Mouse (Mus musculus): ENCODE data around the gene Zfp692. TPM values are rescaled to one million over a fixed set of nuclear protein-coding genes. Genes with fewer than 3 reads are reported as not detected.
"Not testable (repeated sequence)": the region's sequence is repeated elsewhere in the genome, so short reads cannot be mapped to it uniquely, and the experiment has no call there.

The Zfp692 gene
- polyA plus RNA-seq, 1 experiment from 2014 or later, result 14.2 TPM

GRCm38 (mm10) chr11:58353709-58354108, 46.8 kb downstream of the Zfp692 start:
- no peaks in the 10 kb centered on the region for H3K36me3 ChIP-seq (ENCODE audit: control insufficient read depth, insufficient read depth, low read length)
- no peak overlapping the region for H3K9ac ChIP-seq (ENCODE audit: low read depth, low read length)
- DNase-seq (ENCODE audit: low spot score) (no peak), ATAC-seq (ENCODE audit: low read depth) (no peak)
- no peaks in the 10 kb centered on the region for H3K4me1 ChIP-seq (ENCODE audit: control insufficient read depth, insufficient read depth, low read length)
- 72% methylated on average over 3 of the region's 3 CpGs for WGBS
- H3K27me3 ChIP-seq (replicated peaks; ENCODE audit: control insufficient read depth, insufficient read depth, low read length), result no peaks in the 10 kb centered on the region
- no peak overlapping the region for H3K27ac ChIP-seq (replicated peaks; ENCODE audit: low read depth, low read length)
- peaks cover 3% of the 10 kb centered on the region; the same call in 1 of the 2 replicates for H3K9me3 ChIP-seq (ENCODE audit: control insufficient read depth, low read length)
- no peak overlapping the region for H3K4me3 ChIP-seq (ENCODE audit: low read depth, low read length)
- H3K4me2 ChIP-seq (ENCODE audit: low read depth, low read length), result no peak overlapping the region

DNA sequence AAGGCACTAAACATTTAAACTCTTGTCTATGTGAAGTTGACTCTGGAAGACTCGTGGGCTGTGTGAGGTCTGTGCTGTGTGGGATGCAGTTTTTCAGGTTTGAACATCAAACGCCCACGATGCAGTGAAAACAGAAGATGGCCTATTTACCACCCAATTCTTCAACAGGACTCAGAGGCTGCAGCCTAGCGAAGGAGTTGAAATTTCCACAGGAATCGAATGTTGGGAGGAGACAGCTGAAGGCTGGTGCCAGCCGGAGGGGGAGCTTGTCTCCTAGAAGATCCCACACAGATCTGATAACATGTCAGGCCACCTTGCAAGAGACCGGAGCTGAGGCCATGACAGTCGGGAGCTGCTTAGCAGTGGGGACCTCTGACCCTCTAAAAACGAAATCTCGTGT, 47.6 kb downstream of the Zfp692 start:
- no peak for ATAC-seq (ENCODE audit: low read depth)
- WGBS, result 69% methylated on average over 8 of the region's 10 CpGs
- H3K9me3 ChIP-seq (ENCODE audit: control insufficient read depth, low read length), result peaks cover 3% of the 10 kb centered on the region; the same call in 1 of the 2 replicates

GRCm38 (mm10) chr11:58354927-58355326, 48.1 kb downstream of the Zfp692 start:
- Histone ChIP-seq H3K4me1 (ENCODE audit: control insufficient read depth, insufficient read depth, low read length) (no peaks in the 10 kb centered on the region), H3K4me2 (ENCODE audit: low read depth, low read length) (no peak overlapping the region), H3K9me3 (ENCODE audit: control insufficient read depth, low read length) (peaks cover 3% of the 10 kb centered on the region; the same call in 1 of the 2 replicates), H3K27ac (replicated peaks; ENCODE audit: low read depth, low read length) (no peak overlapping the region), H3K27me3 (replicated peaks; ENCODE audit: control insufficient read depth, insufficient read depth, low read length) (no peaks in the 10 kb centered on the region), H3K4me3 (ENCODE audit: low read depth, low read length) (no peak overlapping the region), H3K9ac (ENCODE audit: low read depth, low read length) (no peak overlapping the region), H3K36me3 (ENCODE audit: control insufficient read depth, insufficient read depth, low read length) (no peaks in the 10 kb centered on the region)
- DNase-seq (ENCODE audit: low spot score), result no peak
- no peak for ATAC-seq (ENCODE audit: low read depth)
- 67% methylated on average over 3 of the region's 3 CpGs for WGBS

More for the DNA sequence above, 47.6 kb downstream of the Zfp692 start:
- H3K4me1 ChIP-seq (ENCODE audit: control insufficient read depth, insufficient read depth, low read length), result no peaks in the 10 kb centered on the region
- H3K36me3 ChIP-seq (ENCODE audit: control insufficient read depth, insufficient read depth, low read length), result no peaks in the 10 kb centered on the region
- no peak overlapping the region for H3K4me3 ChIP-seq (ENCODE audit: low read depth, low read length)
- H3K27me3 ChIP-seq (replicated peaks; ENCODE audit: control insufficient read depth, insufficient read depth, low read length), result no peaks in the 10 kb centered on the region
- no peak overlapping the region for H3K9ac ChIP-seq (ENCODE audit: low read depth, low read length)
- no peak overlapping the region for H3K27ac ChIP-seq (replicated peaks; ENCODE audit: low read depth, low read length)
- no peak overlapping the region for H3K4me2 ChIP-seq (ENCODE audit: low read depth, low read length)
- no peak for DNase-seq (ENCODE audit: low spot score)

GRCm38 (mm10) chr11:58357042-58357441, 50.2 kb downstream of the Zfp692 start:
- Histone ChIP-seq H3K9me3 (ENCODE audit: control insufficient read depth, low read length) (peaks cover 3% of the 10 kb centered on the region; the same call in 1 of the 2 replicates), H3K4me3 (ENCODE audit: low read depth, low read length) (no peak overlapping the region), H3K4me1 (ENCODE audit: control insufficient read depth, insufficient read depth, low read length) (no peaks in the 10 kb centered on the region), H3K36me3 (ENCODE audit: control insufficient read depth, insufficient read depth, low read length) (no peaks in the 10 kb centered on the region), H3K9ac (ENCODE audit: low read depth, low read length) (no peak overlapping the region), H3K27me3 (replicated peaks; ENCODE audit: control insufficient read depth, insufficient read depth, low read length) (no peaks in the 10 kb centered on the region), H3K4me2 (ENCODE audit: low read depth, low read length) (no peak overlapping the region), H3K27ac (replicated peaks; ENCODE audit: low read depth, low read length) (no peak overlapping the region)
- DNase-seq (ENCODE audit: low spot score) (no peak), ATAC-seq (ENCODE audit: low read depth) (no peak)
- WGBS, result 90% methylated on average over 3 of the region's 3 CpGs

DNA sequence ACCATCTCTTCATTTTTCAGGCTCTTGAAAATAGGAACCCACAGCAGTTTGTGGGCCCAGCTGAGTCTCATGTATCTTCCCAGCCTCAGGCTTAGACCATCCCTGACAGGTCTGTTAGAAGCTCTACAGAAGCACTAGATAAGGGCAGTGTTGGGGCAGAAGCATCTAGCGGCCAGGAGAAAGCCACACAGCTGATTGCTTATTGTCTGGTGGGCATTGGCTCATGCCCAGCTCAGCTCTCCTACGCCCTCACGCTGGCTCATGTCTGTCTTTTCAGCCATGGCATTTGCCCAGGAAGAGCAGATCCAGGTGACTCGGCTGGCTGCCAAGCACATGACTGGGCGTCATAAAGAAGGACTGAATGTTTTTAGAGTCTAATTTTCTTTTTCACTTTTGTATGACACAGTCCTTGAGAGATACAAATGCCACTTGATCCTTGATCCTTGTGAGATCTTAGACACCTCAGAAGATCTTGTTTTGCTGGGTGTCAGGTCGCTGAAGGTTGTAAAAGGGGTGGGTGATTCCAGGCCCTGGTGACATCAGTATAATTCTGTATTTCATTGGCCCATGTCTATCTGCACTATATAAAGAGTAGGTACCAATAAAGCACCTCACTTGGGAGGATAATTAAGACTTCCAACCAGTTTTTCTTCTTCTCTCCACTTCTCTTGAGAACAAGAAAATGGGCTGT, 51.1 kb downstream of the Zfp692 start:
- Histone ChIP-seq H3K4me3 (ENCODE audit: low read depth, low read length) (no peak overlapping the region), H3K4me2 (ENCODE audit: low read depth, low read length) (no peak overlapping the region), H3K4me1 (ENCODE audit: control insufficient read depth, insufficient read depth, low read length) (no peaks in the 10 kb centered on the region), H3K9me3 (ENCODE audit: control insufficient read depth, low read length) (no peaks in the 10 kb centered on the region), H3K9ac (ENCODE audit: low read depth, low read length) (no peak overlapping the region), H3K27me3 (replicated peaks; ENCODE audit: control insufficient read depth, insufficient read depth, low read length) (no peaks in the 10 kb centered on the region), H3K27ac (replicated peaks; ENCODE audit: low read depth, low read length) (no peak overlapping the region), H3K36me3 (ENCODE audit: control insufficient read depth, insufficient read depth, low read length) (no peaks in the 10 kb centered on the region)
- WGBS, result 82% methylated on average over 6 of the region's 6 CpGs
- no peak for ATAC-seq (ENCODE audit: low read depth)
- DNase-seq (ENCODE audit: low spot score), result no peak

DNA sequence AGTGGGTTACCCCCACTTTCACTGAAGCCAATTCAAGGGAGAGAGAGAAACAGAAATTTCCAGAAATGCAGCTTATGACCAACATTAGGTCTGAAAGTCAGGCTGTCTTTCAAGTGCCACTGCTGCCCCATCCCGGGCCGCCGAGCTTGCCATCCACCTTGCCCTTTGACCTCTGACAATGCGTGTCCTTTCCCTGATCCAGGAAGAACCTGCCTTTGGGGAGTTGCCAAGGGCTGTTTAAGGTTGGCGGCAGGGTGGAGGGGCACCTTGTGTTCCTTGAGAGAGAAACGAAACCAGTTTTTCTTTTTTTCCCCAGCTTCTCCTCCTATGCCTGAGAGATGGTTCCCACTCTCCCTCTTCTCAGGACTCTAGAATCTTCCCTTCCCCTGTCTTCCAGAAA, 55.7 kb downstream of the Zfp692 start:
- not testable (repeated sequence) for H3K36me3 ChIP-seq (ENCODE audit: control insufficient read depth, insufficient read depth, low read length); H3K27ac ChIP-seq (replicated peaks; ENCODE audit: low read depth, low read length); H3K4me2 ChIP-seq (ENCODE audit: low read depth, low read length); DNase-seq (ENCODE audit: low spot score); H3K9ac ChIP-seq (ENCODE audit: low read depth, low read length); ATAC-seq (ENCODE audit: low read depth); H3K27me3 ChIP-seq (replicated peaks; ENCODE audit: control insufficient read depth, insufficient read depth, low read length); H3K4me1 ChIP-seq (ENCODE audit: control insufficient read depth, insufficient read depth, low read length); H3K9me3 ChIP-seq (ENCODE audit: control insufficient read depth, low read length); H3K4me3 ChIP-seq (ENCODE audit: low read depth, low read length)
- whole genome bisulfite sequencing, result no CpG with 5 or more reads among the region's 6 CpGs

Other genes with a start within 250 kb of the Zfp692 start
- gene Gm12248, start 213.9 kb upstream of the Zfp692 start, polyA plus RNA-seq (2014; fragmentation: Nextera tagmentation; extraction: Ambion mirVana), result not detected in 2 replicates
- gene Cnot8, start 202.9 kb upstream of the Zfp692 start, polyA plus RNA-seq (2014; fragmentation: Nextera tagmentation; extraction: Ambion mirVana), result 85.8 and 94.9 TPM in 2 replicates
- gene Gemin5, start 138.5 kb upstream of the Zfp692 start, polyA plus RNA-seq (2014; fragmentation: Nextera tagmentation; extraction: Ambion mirVana), result 18.3 and 19.6 TPM in 2 replicates
- 112 and 113 TPM in 2 replicates for gene Mrpl22, start 135.4 kb upstream of the Zfp692 start, polyA plus RNA-seq (2014; fragmentation: Nextera tagmentation; extraction: Ambion mirVana)
- gene Igtp, start 107.5 kb upstream of the Zfp692 start, polyA plus RNA-seq (2014; fragmentation: Nextera tagmentation; extraction: Ambion mirVana), result 10.5 and 16.7 TPM in 2 replicates
- gene Irgm2, start 107.5 kb upstream of the Zfp692 start, polyA plus RNA-seq (2014; fragmentation: Nextera tagmentation; extraction: Ambion mirVana), result 4.4 and 5.7 TPM in 2 replicates
- 0.22 and 0.45 TPM in 2 replicates for gene 4930438A08Rik, start 32.3 kb upstream of the Zfp692 start, polyA plus RNA-seq (2014; fragmentation: Nextera tagmentation; extraction: Ambion mirVana)
- 42.3 TPM in 2 replicates for gene Zfp672, start 23.3 kb downstream of the Zfp692 start, polyA plus RNA-seq (2014; fragmentation: Nextera tagmentation; extraction: Ambion mirVana)
- 23.2 and 27.3 TPM in 2 replicates for gene Sh3bp5l, start 23.7 kb downstream of the Zfp692 start, polyA plus RNA-seq (2014; fragmentation: Nextera tagmentation; extraction: Ambion mirVana)
- not detected in 2 replicates for gene Lypd8, start 72.0 kb downstream of the Zfp692 start, polyA plus RNA-seq (2014; fragmentation: Nextera tagmentation; extraction: Ambion mirVana)
- not detected in 2 replicates for gene 1810065E05Rik, start 114.0 kb downstream of the Zfp692 start, polyA plus RNA-seq (2014; fragmentation: Nextera tagmentation; extraction: Ambion mirVana)
- gene Gm12253, start 125.5 kb downstream of the Zfp692 start, polyA plus RNA-seq (2014; fragmentation: Nextera tagmentation; extraction: Ambion mirVana), result not detected in 2 replicates
- not detected in 2 replicates for gene Lypd9, start 145.9 kb downstream of the Zfp692 start, polyA plus RNA-seq (2014; fragmentation: Nextera tagmentation; extraction: Ambion mirVana)
- 0.13 and 0.15 TPM in 2 replicates for gene Olfr30, start 155.2 kb downstream of the Zfp692 start, polyA plus RNA-seq (2014; fragmentation: Nextera tagmentation; extraction: Ambion mirVana)
- gene Olfr332, start 185.5 kb downstream of the Zfp692 start, polyA plus RNA-seq (2014; fragmentation: Nextera tagmentation; extraction: Ambion mirVana), result 0.11 and 0.12 TPM in 2 replicates
- not detected in 2 replicates for gene Olfr331, start 195.5 kb downstream of the Zfp692 start, polyA plus RNA-seq (2014; fragmentation: Nextera tagmentation; extraction: Ambion mirVana)
- gene Olfr330, start 227.8 kb downstream of the Zfp692 start, polyA plus RNA-seq (2014; fragmentation: Nextera tagmentation; extraction: Ambion mirVana), result 0.30 and 0.46 TPM in 2 replicates
- 0.31 TPM in 1 of 2 replicates, not detected in the other for gene Olfr329-ps, start 239.4 kb downstream of the Zfp692 start, polyA plus RNA-seq (2014; fragmentation: Nextera tagmentation; extraction: Ambion mirVana)
- not detected in 2 replicates for gene Olfr328, start 248.6 kb downstream of the Zfp692 start, polyA plus RNA-seq (2014; fragmentation: Nextera tagmentation; extraction: Ambion mirVana)

All from embryonic facial prominence, embryonic 14.5 days (tissue).